Mouse (Mus musculus): Measurements from ENCODE around the gene Tcea3. TPM values are rescaled to one million over a fixed set of nuclear protein-coding genes. Genes with fewer than 3 reads are reported as not detected.
A peak's percentile ranks its signal among the peaks of the same experiment; 100 is the strongest.

The Tcea3 gene
- polyA plus RNA-seq, 1 experiment from 2014 or later = 0.77 TPM

GRCm38 (mm10) chr4:136242065-136242703 lies 5.3 kb upstream of the Tcea3 start:
- H3K4me1 ChIP-seq = peaks cover 47% of the 10 kb centered on the region

GRCm38 (mm10) chr4:136242728-136243127 lies 4.8 kb upstream of the Tcea3 start:
- Histone ChIP-seq H3K9me3 (no peaks in the 10 kb centered on the region), H3K27ac (no peak overlapping the region), H3K4me1 (peaks cover 50% of the 10 kb centered on the region), H3K36me3 (replicated peaks) (peaks cover 9% of the 10 kb centered on the region), H3K27me3 (ENCODE audit: poor library complexity, severe bottlenecking) (peaks cover 97% of the 10 kb centered on the region), H3K4me3 (no peak overlapping the region)
- 79% methylated on average over 7 of the region's 7 CpGs for WGBS
- no peak for DNase-seq (ENCODE audit: extremely low spot score, low spot score)

More at GRCm38 (mm10) chr4:136242065-136242703, 5.3 kb upstream of the Tcea3 start:
- Histone ChIP-seq H3K4me3 (no peak overlapping the region), H3K36me3 (replicated peaks) (peaks cover 9% of the 10 kb centered on the region), H3K9me3 (no peaks in the 10 kb centered on the region), H3K27me3 (ENCODE audit: poor library complexity, severe bottlenecking) (peaks cover 97% of the 10 kb centered on the region), H3K27ac (no peak overlapping the region)
- no peak for DNase-seq (ENCODE audit: extremely low spot score, low spot score)
- 47% methylated on average over 8 of the region's 8 CpGs for WGBS

- no peak for DNase-seq (ENCODE audit: extremely low spot score, low spot score)
- peaks cover 97% of the 10 kb centered on the region for H3K27me3 ChIP-seq (ENCODE audit: poor library complexity, severe bottlenecking)
- no peak overlapping the region for H3K27ac ChIP-seq
- peaks cover 54% of the 10 kb centered on the region for H3K4me1 ChIP-seq
- H3K36me3 ChIP-seq (replicated peaks) = peaks cover 7% of the 10 kb centered on the region
- H3K9me3 ChIP-seq = no peaks in the 10 kb centered on the region
- no peak overlapping the region for H3K4me3 ChIP-seq
- 71% methylated on average over 7 of the region's 7 CpGs for WGBS
Observed at GRCm38 (mm10) chr4:136244208-136244607, 3.3 kb upstream of the Tcea3 start.

- Histone ChIP-seq H3K9me3 (no peaks in the 10 kb centered on the region), H3K4me1 (peaks cover 51% of the 10 kb centered on the region), H3K27me3 (ENCODE audit: poor library complexity, severe bottlenecking) (peaks cover 97% of the 10 kb centered on the region), H3K36me3 (replicated peaks) (peaks cover 3% of the 10 kb centered on the region; the same call in 1 of the 2 replicates), H3K27ac (no peak overlapping the region), H3K4me3 (no peak overlapping the region)
- no peak for DNase-seq (ENCODE audit: extremely low spot score, low spot score)
- 34% methylated on average over 5 of the region's 5 CpGs for WGBS
Observed at GRCm38 (mm10) chr4:136245681-136246080, 1.8 kb upstream of the Tcea3 start.

DNA sequence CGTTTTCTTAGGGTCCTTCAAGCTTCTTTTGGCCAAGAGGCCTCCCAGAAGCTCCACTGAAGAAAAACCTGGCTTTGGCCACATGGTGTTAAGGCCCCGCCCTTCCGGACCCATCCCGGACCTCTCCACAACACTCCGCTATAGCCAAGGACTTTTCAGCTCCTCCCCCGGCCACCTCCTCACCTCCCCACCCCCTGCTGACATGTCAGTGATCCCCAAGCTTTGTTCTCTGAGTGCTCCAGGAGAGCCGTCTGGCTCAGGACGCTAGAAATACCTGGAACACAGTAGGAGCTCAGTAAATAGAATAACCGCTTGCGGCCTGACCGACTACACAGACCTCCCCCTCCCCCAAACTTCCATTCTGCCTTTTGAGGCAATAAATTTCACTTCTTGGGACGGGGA lies 960 bp upstream of the Tcea3 start:
- Histone ChIP-seq H3K4me1 (peaks cover 42% of the 10 kb centered on the region), H3K9me3 (no peaks in the 10 kb centered on the region), H3K4me3 (peak overlapping the region; percentile 61), H3K27ac (no peak overlapping the region), H3K36me3 (replicated peaks) (peaks cover 3% of the 10 kb centered on the region; the same call in 1 of the 2 replicates), H3K27me3 (ENCODE audit: poor library complexity, severe bottlenecking) (peaks cover 97% of the 10 kb centered on the region)
- DNase-seq (ENCODE audit: extremely low spot score, low spot score) = no peak
- under 1% methylated on average over 12 of the region's 12 CpGs for WGBS

DNA sequence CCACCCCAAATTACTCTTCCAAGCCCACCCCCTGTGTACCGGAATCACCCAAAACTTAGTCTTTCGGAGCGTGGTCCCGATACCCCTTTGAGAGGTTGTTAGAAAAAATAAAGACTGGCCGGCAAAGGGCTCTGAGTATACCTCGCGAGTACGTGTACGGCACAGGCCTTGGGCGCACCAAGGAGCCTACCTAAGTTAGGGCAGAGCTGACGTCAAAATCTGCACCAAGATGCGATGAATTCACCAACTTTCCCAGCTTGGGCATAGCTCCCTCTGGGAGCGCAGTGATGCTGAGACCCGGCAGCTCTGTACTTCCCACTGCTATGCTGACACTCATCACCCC lies 172 bp upstream of the Tcea3 start:
- Histone ChIP-seq H3K4me3 (peak overlapping the region; percentile 61), H3K9me3 (no peaks in the 10 kb centered on the region), H3K4me1 (peaks cover 42% of the 10 kb centered on the region), H3K27me3 (ENCODE audit: poor library complexity, severe bottlenecking) (peaks cover 99% of the 10 kb centered on the region), H3K36me3 (replicated peaks) (peaks cover 3% of the 10 kb centered on the region; the same call in 1 of the 2 replicates), H3K27ac (no peak overlapping the region)
- 2% methylated on average over 14 of the region's 14 CpGs for WGBS
- no peak for DNase-seq (ENCODE audit: extremely low spot score, low spot score)

DNA sequence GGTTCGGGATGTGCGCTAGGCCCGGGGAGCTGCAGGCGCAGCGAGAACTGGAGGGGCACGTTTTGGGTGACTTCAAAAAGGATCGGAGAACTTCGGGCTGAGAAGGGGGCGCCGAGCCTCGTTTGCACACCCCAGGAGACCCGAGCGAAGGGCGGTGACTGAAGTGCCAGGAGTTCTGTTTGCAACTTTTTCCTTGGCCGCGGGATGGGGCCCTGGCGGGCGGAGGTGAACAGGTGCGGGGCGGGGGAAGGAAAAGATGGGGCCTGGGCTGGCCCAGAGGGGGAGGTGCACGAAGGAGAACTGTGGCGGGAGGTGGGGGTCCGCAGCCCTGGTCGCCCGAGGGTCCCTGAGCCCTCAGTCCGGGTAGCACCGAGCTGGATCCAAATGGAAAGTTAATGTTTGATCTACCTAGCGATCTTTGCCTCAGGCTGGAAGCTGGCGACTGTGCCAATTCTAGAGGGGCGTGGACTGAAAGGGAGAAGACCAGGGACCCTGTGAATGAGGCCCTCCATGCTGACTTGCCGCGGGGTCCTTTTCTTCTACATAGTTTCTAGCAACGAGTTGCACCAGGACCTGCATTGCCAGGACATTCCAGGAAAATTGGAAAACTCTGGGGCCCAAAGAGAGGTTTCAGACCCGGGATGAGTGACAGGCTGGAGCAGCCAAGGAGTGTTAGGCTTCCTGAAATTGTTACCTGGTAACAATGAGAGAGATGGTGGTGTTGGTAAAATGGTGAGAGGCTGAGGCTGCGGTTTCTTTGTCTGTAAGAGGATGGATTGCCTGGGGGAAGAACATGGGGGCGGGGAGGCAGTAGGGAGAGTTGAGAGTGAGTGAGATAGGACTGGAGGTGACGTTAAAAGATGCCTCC lies 1.2 kb downstream of the Tcea3 start:
- Histone ChIP-seq H3K27ac (peak overlapping the region; percentile 27; the same call in 1 of the 2 replicates), H3K4me1 (peaks cover 42% of the 10 kb centered on the region), H3K27me3 (ENCODE audit: poor library complexity, severe bottlenecking) (peaks cover 97% of the 10 kb centered on the region), H3K36me3 (replicated peaks) (peaks cover under 1% of the 10 kb centered on the region; the same call in 1 of the 2 replicates), H3K9me3 (no peaks in the 10 kb centered on the region), H3K4me3 (peak overlapping the region; percentile 61)
- 1% methylated on average over 37 of the region's 37 CpGs for WGBS
- no peak for DNase-seq (ENCODE audit: extremely low spot score, low spot score)

GRCm38 (mm10) chr4:136249332-136249647 lies 1.8 kb downstream of the Tcea3 start:
- no peak for DNase-seq (ENCODE audit: extremely low spot score, low spot score)
- peaks cover 97% of the 10 kb centered on the region for H3K27me3 ChIP-seq (ENCODE audit: poor library complexity, severe bottlenecking)
- no peak overlapping the region for H3K27ac ChIP-seq
- H3K9me3 ChIP-seq = no peaks in the 10 kb centered on the region
- peaks cover 42% of the 10 kb centered on the region for H3K4me1 ChIP-seq
- H3K4me3 ChIP-seq = peak overlapping the region; percentile 61; the same call in 1 of the 2 replicates
- WGBS = 2% methylated on average over 11 of the region's 11 CpGs
- no peaks in the 10 kb centered on the region for H3K36me3 ChIP-seq (replicated peaks)

DNA sequence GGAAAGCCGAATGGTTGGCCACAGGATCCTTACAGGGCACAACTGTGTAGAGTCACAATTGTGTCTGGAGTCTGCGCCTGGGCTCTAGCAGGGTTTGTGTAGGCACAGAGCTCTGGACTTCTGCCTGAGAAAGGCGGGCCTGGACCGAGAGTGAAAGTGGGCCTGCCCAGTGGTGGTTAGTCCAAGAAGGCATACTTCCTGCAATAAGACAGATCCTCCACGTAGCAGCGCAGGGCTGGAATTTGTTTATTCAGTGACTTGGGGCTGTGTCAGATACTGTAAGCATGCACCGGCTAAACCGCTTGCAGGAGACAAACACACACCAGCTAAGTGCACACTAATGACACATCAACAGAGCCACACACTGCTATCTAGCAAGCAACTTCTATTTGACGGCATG lies 2.3 kb downstream of the Tcea3 start:
- H3K36me3 ChIP-seq (replicated peaks) = no peaks in the 10 kb centered on the region
- H3K4me3 ChIP-seq = 0 out of 2 replicates have a peak overlapping the region, but pooled peaks have one; percentile 61
- H3K27ac ChIP-seq = no peak overlapping the region
- no peak for DNase-seq (ENCODE audit: extremely low spot score, low spot score)
- WGBS = 44% methylated on average over 9 of the region's 9 CpGs
- peaks cover 93% of the 10 kb centered on the region for H3K27me3 ChIP-seq (ENCODE audit: poor library complexity, severe bottlenecking)
- H3K4me1 ChIP-seq = peaks cover 42% of the 10 kb centered on the region
- H3K9me3 ChIP-seq = no peaks in the 10 kb centered on the region

DNA sequence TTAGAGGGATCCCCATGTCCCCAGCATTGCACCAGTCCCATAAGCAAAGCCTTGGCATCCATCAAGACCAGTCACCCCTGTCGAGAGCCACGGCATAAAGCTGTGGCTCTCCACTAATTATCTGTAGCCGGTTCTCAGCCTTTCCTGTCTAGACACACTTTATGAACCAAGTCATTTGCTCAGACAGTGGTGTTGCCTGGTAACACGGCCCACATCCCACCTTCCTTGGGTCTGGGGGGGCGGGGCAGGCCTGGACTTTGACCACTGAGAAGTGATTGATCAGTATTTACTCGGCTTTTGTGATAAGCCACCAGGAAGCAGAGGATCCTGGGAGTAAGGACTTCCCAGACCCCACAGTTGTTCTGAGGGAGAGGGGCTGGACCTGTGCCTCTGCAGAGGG lies 8.4 kb downstream of the Tcea3 start:
- 77% methylated on average over 6 of the region's 6 CpGs for WGBS
- no peak for DNase-seq (ENCODE audit: extremely low spot score, low spot score)
- H3K27me3 ChIP-seq (ENCODE audit: poor library complexity, severe bottlenecking) = peaks cover 36% of the 10 kb centered on the region
- peaks cover 9% of the 10 kb centered on the region for H3K4me1 ChIP-seq
- no peaks in the 10 kb centered on the region for H3K9me3 ChIP-seq
- H3K27ac ChIP-seq = no peak overlapping the region
- no peak overlapping the region for H3K4me3 ChIP-seq
- H3K36me3 ChIP-seq (replicated peaks) = no peaks in the 10 kb centered on the region

- no peaks in the 10 kb centered on the region for H3K9me3 ChIP-seq
- 87% methylated on average over 10 of the region's 10 CpGs for WGBS
- DNase-seq (ENCODE audit: extremely low spot score, low spot score) = no peak
- peaks cover 28% of the 10 kb centered on the region for H3K27me3 ChIP-seq (ENCODE audit: poor library complexity, severe bottlenecking)
- H3K36me3 ChIP-seq (replicated peaks) = no peaks in the 10 kb centered on the region
- H3K4me3 ChIP-seq = no peak overlapping the region
- peaks cover 9% of the 10 kb centered on the region for H3K4me1 ChIP-seq
- no peak overlapping the region for H3K27ac ChIP-seq
Observed at GRCm38 (mm10) chr4:136256696-136257095, 9.2 kb downstream of the Tcea3 start.

GRCm38 (mm10) chr4:136259916-136260315 lies 12.4 kb downstream of the Tcea3 start:
- no peak overlapping the region for H3K4me3 ChIP-seq
- DNase-seq (ENCODE audit: extremely low spot score, low spot score) = no peak
- no peaks in the 10 kb centered on the region for H3K9me3 ChIP-seq
- H3K27me3 ChIP-seq (ENCODE audit: poor library complexity, severe bottlenecking) = peaks cover 11% of the 10 kb centered on the region
- no peak overlapping the region for H3K27ac ChIP-seq
- peaks cover 9% of the 10 kb centered on the region for H3K4me1 ChIP-seq
- no peaks in the 10 kb centered on the region for H3K36me3 ChIP-seq (replicated peaks)
- 61% methylated on average over 3 of the region's 3 CpGs for WGBS

Data from forebrain, embryonic 10.5 days (tissue).